Mouse (Mus musculus) kidney, embryonic 15.5 days (tissue): Measurements from ENCODE around the gene Cox17. TPM values are rescaled to one million over a fixed set of nuclear protein-coding genes. Genes with fewer than 3 reads are reported as not detected.

Experiments
- ATAC-seq: fragments of 200-750 bp; cut with Nextera tagmentation; replicated peaks from 2 replicates; pipeline ENCODE4 v1.8.0; 2017; ENCODE audit warnings: moderate TSS enrichment; ENCODE audit not compliant: low FRiP score
- H3K27ac ChIP-seq: fragments of 300-500 bp; sonication (generic); 2 replicates; pipeline ENCODE4 v1.5.1; 2015; ENCODE audit warnings: mild to moderate bottlenecking, inconsistent platforms
- H3K27me3 ChIP-seq: fragments of 300-500 bp; sonication (generic); 2 replicates; pipeline ENCODE4 v1.6.1; 2015; ENCODE audit warnings: inconsistent platforms
- H3K36me3 ChIP-seq: fragments of 300-500 bp; sonication (generic); 2 replicates; pipeline ENCODE4 v1.6.1; 2015; ENCODE audit warnings: inconsistent platforms
- H3K4me1 ChIP-seq: fragments of 300-500 bp; sonication (generic); 2 replicates; pipeline ENCODE4 v1.6.1; 2015; ENCODE audit warnings: inconsistent platforms
- H3K4me2 ChIP-seq: fragments of 300-500 bp; sonication (generic); 2 replicates; pipeline ENCODE4 v1.6.1; 2015; ENCODE audit warnings: moderate library complexity, mild to moderate bottlenecking, inconsistent platforms
- H3K4me3 ChIP-seq: fragments of 300-500 bp; sonication (generic); replicated peaks from 2 replicates; pipeline ENCODE4 v1.5.1; 2015; ENCODE audit warnings: mild to moderate bottlenecking, inconsistent platforms
- H3K9ac ChIP-seq: fragments of 300-500 bp; sonication (generic); 2 replicates; pipeline ENCODE4 v1.6.1; 2015; ENCODE audit warnings: mild to moderate bottlenecking, inconsistent platforms
- H3K9me3 ChIP-seq: fragments of 300-500 bp; sonication (generic); replicated peaks from 2 replicates; pipeline ENCODE4 v1.6.1; 2016; ENCODE audit warnings: inconsistent platforms
- WGBS: fragments of 180-500 bp; shearing (Covaris S2); methylation state at CpG from one replicate; pipeline ENCODE4 v1.1.7; 2015; ENCODE audit warnings: mixed read lengths; 5-methylcytosine and 5-hydroxymethylcytosine counted together
- polyA plus RNA-seq: library from polyadenylated mRNA; unstranded; fragments of >200 nt; fragmentation: Nextera tagmentation; extraction: Ambion mirVana; gene quantifications from 2 replicates; pipeline ENCODE4 v1.2.1, GENCODE M21; 2015

The Cox17 gene
- 167 and 189 TPM in 2 replicates for polyA plus RNA-seq

DNA sequence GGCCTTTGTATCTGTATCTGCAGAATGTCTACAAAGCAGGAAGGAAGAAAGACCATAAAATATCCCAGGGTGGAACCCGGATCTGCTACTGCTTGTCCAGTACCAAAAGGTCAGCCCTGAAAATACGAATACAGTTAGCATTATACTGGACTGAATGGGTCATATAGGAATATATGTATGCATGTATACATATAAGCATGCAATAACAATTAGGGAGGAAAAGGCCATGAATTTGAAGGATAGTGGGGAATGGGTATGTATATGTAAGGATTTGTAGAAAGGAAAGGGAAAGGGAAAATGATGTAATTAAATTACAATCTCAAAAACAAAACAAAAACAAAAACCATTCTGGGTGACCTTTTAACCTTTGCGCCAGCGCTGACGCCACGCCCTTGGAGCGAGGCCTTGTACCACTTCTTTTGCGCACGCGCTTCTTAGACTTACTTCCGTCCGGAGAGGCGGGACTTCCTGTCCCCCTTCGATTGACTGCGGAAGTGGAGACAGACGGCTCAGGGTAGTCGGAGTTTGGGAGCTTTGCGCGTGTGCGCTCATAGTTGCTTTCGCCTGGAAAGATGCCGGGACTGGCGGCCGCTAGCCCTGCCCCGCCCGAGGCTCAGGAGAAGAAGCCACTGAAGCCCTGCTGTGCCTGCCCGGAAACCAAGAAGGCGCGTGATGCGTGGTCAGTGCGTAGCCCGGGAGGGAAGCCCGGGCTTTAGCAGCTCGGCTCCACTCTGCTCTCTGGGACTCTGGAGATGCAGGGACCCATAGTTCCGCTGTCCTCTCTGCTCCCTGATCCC is at the start of gene Cox17, which contains the start of gene Gm21987:
TSS of gene Cox17 (plus strand) at position 463 of the 797 bp plus-strand sequence.
TSS of gene Gm21987 (plus strand) at position 512 of the 797 bp plus-strand sequence.
- Histone ChIP-seq H3K4me1 (peaks cover 22% of the 10 kb centered on the region), H3K4me3 (peak within 1 kb of the TSS; percentile 90), H3K36me3 (peaks cover 28% of the 10 kb centered on the region), H3K27me3 (no peaks in the 10 kb centered on the region), H3K4me2 (peak within 1 kb of the TSS; percentile 63), H3K9ac (peak within 1 kb of the TSS; percentile 86), H3K9me3 (no peaks in the 10 kb centered on the region), H3K27ac (peak within 1 kb of the TSS; percentile 96)
- ATAC-seq: peak; percentile 97
- WGBS: 3% methylated on average over 35 of the region's 35 CpGs

DNA sequence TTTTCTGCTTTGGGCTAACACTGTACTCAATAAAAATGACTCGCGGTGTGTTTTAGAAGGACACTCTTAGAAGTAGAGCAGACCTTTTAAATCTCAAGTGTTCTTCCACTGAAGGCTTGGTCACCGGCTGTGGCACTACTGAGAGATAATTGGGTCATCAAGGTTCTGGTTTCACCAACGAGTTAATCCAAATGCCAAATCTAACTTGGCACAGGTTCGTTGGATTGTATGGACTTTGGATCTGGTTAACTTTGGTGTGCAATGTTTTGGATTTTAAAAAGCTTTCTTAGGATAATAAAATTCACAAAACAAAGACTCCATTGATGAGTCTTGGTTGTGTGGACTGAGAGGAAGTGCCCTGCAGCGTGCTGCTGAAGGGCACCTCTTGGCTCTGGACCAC is 48.4 kb upstream of the Cox17 start:
- WGBS: 82% methylated on average over 6 of the region's 6 CpGs
- no peaks in the 10 kb centered on the region for H3K27me3 ChIP-seq

DNA sequence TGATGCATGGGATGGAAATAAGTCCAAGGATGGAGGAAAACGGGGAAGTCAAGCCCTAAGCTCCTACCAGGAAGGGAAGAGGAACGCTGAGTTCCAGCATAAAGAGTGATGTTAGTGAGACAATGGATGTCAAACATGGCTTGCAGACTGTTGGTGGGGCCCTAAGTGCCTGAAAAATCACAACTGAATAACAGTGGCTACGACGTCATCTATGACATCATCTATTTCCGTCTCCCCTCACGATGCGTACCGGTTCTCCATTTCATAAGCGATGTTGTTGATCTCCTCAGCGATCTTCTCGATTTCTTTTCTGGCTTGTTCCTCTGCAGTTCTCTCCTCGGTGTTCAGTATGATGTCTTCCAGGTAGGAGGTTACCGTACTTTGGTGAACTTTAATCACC is 44.4 kb upstream of the Cox17 start:
- Histone ChIP-seq H3K4me2 (no peak overlapping the region), H3K4me3 (no peak overlapping the region), H3K4me1 (peaks cover 20% of the 10 kb centered on the region), H3K9ac (no peak overlapping the region), H3K36me3 (no peaks in the 10 kb centered on the region), H3K9me3 (no peaks in the 10 kb centered on the region), H3K27me3 (0 out of 2 replicates have a peak, but pooled peaks cover 3% of the 10 kb centered on the region), H3K27ac (no peak overlapping the region)
- 90% methylated on average over 13 of the region's 13 CpGs for WGBS
- ATAC-seq: no peak

More for the DNA sequence above, 48.4 kb upstream of the Cox17 start:
- Histone ChIP-seq H3K9me3 (no peaks in the 10 kb centered on the region), H3K36me3 (no peaks in the 10 kb centered on the region), H3K9ac (no peak overlapping the region), H3K4me1 (peaks cover 12% of the 10 kb centered on the region), H3K4me3 (no peak overlapping the region), H3K4me2 (no peak overlapping the region), H3K27ac (no peak overlapping the region)
- ATAC-seq: no peak

DNA sequence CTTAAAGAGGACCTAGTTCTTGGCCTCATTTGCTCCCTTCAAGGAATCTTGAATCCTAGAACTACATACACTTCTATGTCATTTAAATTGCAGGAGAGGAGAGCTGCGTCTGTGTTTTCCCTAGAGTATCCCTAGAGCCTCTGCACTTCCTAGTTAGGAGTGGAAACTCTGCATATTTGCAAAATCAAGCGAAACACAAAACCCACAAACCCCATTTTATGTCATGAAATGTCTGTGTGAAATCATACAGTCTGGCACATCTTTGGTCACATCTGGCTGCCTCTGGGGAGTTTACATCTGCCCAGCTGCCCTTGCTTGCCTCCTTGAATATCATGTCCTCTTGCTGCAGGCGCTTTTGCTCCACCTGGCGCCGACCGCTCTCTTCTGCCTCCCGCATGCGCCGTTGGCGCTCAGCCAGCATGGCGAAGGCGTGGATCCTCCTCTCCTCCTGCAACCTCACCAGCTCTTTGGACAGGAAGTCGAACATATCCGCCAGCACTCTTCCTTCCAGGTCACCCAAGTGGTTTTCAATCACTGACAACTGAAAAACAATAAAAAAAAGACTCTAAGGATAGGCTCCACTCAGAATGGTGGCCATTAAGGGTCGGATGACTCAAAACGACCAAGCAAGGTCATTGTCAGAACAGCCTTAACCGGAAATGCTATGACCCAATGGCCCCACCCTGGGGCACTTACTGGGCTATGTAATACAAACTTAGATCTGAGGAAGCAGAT is 42.2 kb upstream of the Cox17 start:
- H3K9me3 ChIP-seq: no peaks in the 10 kb centered on the region
- 0 out of 2 replicates have a peak, but pooled peaks cover 3% of the 10 kb centered on the region for H3K27me3 ChIP-seq
- WGBS: 51% methylated on average over 17 of the region's 17 CpGs
- no peak overlapping the region for H3K27ac ChIP-seq
- H3K4me2 ChIP-seq: peak overlapping the region; percentile 36
- no peak overlapping the region for H3K9ac ChIP-seq
- ATAC-seq: peak; percentile 64
- peaks cover 23% of the 10 kb centered on the region for H3K4me1 ChIP-seq
- H3K36me3 ChIP-seq: no peaks in the 10 kb centered on the region
- H3K4me3 ChIP-seq: no peak overlapping the region; the same call in 1 of the 2 replicates

DNA sequence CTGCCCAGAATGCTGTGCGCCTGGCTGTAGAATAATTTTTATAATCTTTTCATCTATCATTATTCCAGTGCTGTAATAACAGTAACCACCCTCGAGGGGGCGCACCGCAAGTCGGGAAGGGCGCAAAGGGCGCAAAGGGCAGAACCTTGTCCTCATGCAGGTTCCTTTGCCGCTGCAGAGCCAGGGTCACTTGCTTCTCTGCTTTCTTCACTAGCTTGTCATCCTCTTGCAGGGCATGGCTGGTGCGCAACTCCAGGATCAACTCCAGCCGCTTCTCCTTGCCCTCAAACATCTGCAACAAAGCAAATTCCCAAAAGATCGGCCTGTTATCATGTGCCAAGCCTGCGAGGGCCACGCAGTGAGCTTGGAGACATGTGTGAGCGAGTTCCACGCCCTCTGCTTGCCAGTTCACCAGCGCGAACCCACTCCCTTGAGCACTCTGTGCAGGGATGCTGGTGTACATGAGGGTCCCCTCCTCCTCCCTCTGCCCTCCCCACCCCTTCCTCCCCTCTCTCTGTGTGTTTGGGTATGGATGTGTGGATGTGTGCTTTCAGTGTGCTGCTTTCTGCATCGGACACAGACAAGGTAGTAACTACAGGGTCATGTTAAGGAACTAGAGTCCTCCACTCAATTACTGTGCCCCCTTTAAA is 40.1 kb upstream of the Cox17 start:
- ATAC-seq: 0 out of 2 replicates have a peak, but pooled peaks have one; percentile 38

DNA sequence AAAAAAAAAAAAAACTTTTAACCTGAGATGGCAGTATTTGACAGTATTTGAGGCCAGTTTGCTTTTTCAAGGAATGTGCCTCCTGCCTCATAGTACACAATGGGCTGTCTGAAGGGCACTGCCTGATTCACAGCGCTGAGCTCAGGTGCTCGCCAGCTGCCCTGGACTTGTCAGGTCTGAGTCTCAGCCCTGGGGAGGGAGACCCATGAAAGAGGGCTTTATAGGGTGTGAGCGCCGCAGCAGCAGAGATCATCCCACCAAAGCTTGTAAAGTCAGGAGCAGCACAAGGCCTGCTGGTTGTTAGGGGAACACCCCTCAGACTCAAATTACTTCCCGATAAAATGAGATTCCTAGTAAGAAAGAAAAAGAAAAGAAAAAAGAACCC is 39.6 kb upstream of the Cox17 start:
- no peaks in the 10 kb centered on the region for H3K9me3 ChIP-seq
- peaks cover 23% of the 10 kb centered on the region for H3K4me1 ChIP-seq
- no peak for ATAC-seq
- 18% methylated on average over 5 of the region's 5 CpGs for WGBS
- no peak overlapping the region for H3K4me3 ChIP-seq
- H3K36me3 ChIP-seq: no peaks in the 10 kb centered on the region
- H3K27ac ChIP-seq: no peak overlapping the region
- no peak overlapping the region for H3K9ac ChIP-seq
- no peak overlapping the region for H3K4me2 ChIP-seq
- 0 out of 2 replicates have a peak, but pooled peaks cover 3% of the 10 kb centered on the region for H3K27me3 ChIP-seq

More for the DNA sequence above, 40.1 kb upstream of the Cox17 start:
- 0 out of 2 replicates have a peak, but pooled peaks cover 3% of the 10 kb centered on the region for H3K27me3 ChIP-seq
- no peaks in the 10 kb centered on the region for H3K36me3 ChIP-seq
- H3K4me1 ChIP-seq: peaks cover 23% of the 10 kb centered on the region
- H3K4me3 ChIP-seq: no peak overlapping the region
- H3K27ac ChIP-seq: no peak overlapping the region
- 52% methylated on average over 18 of the region's 18 CpGs for WGBS
- H3K4me2 ChIP-seq: no peak overlapping the region
- H3K9me3 ChIP-seq: no peaks in the 10 kb centered on the region
- H3K9ac ChIP-seq: no peak overlapping the region

DNA sequence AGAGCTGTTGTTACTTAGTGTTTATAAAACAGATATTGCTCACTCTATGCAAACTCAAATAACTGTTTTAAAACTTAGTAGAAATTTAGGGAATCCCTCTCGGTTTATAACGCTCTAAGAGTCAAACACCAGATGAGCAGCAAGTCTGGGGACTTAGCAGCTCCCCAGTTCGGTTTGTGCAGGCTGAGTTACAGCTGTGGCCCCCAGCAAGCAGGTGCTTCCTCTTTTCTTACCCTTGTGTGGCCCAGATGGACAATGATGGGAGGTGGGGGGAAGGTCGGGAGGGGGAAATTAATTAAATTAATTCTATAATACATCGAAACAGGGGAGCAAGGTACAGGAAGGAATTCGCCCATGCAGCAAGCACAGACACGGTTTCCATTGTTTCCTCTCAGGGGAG is 39.1 kb upstream of the Cox17 start:
- WGBS: 42% methylated on average over 7 of the region's 7 CpGs
- Histone ChIP-seq H3K4me1 (peaks cover 23% of the 10 kb centered on the region), H3K9me3 (no peaks in the 10 kb centered on the region), H3K27ac (no peak overlapping the region), H3K4me3 (no peak overlapping the region), H3K36me3 (no peaks in the 10 kb centered on the region), H3K27me3 (0 out of 2 replicates have a peak, but pooled peaks cover 3% of the 10 kb centered on the region), H3K4me2 (no peak overlapping the region), H3K9ac (no peak overlapping the region)
- ATAC-seq: no peak

DNA sequence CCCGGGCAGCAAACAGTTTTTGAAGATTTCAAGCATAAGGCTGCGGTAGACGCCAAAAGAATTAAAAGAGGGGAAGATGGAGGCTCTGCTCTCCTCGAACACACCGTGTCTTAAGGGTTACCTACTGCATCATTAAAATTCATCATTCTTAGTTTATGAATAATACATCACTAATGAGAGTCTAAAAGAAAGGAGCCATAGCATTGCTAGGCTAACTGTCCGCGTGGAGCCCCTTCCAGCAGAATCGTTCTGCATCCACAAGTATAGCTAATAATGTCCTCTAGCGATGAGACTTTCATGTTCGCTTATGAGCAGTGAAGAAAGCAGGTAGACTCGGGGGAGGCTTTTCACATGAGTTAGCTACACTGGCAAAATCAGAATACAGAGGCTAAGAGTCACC is 38.6 kb upstream of the Cox17 start:
- Histone ChIP-seq H3K4me1 (peaks cover 23% of the 10 kb centered on the region), H3K27me3 (0 out of 2 replicates have a peak, but pooled peaks cover 3% of the 10 kb centered on the region), H3K27ac (no peak overlapping the region), H3K36me3 (no peaks in the 10 kb centered on the region), H3K4me2 (no peak overlapping the region), H3K9ac (no peak overlapping the region), H3K9me3 (no peaks in the 10 kb centered on the region), H3K4me3 (no peak overlapping the region)
- 86% methylated on average over 11 of the region's 11 CpGs for WGBS
- no peak for ATAC-seq

DNA sequence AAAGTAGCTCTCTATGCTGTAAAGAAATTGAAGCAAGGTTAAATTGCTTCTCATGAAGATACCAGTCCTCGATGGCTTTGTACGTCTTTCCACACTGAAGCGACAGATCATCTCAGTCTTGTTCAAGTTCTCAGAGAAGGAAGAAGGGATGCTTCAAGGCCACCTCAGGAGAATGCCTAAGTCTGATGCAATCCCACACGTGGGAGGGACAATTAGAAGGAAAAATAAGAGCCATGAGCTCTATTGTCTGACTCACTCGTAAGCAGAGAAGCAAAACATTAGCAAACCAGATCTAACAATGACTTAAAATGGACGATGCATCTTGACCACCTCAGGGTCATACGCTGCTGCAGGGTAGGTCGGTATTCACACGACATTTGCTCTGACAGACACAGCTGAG is 28.3 kb upstream of the Cox17 start:
- no peak for ATAC-seq
- H3K27me3 ChIP-seq: no peaks in the 10 kb centered on the region

DNA sequence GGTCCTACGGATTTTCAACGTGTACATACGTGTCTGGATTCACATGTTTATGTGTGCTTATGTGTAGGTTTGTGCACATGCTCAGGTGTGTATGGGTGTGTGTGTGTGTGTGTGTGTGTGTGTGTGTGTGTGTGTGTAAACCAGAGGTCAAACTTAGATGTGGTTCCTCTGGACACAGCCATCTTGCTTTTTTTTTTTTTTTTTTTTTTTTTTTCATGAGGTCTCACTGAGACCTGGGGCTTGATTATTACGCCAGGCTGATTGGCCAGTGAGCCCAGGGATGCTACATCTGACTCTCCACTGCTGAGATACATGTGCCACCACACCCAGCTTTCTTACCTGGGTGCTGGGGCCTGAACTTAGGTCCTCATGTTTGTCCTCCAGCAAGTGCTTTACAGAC is 27.7 kb upstream of the Cox17 start:
- no peaks in the 10 kb centered on the region for H3K4me1 ChIP-seq
- H3K36me3 ChIP-seq: no peaks in the 10 kb centered on the region
- H3K4me2 ChIP-seq: no peak overlapping the region
- ATAC-seq: no peak
- WGBS: 91% methylated on average over 4 of the region's 4 CpGs
- H3K4me3 ChIP-seq: no peak overlapping the region
- H3K27ac ChIP-seq: no peak overlapping the region
- H3K9ac ChIP-seq: no peak overlapping the region
- no peaks in the 10 kb centered on the region; the same call in 1 of the 2 replicates for H3K9me3 ChIP-seq
- no peaks in the 10 kb centered on the region for H3K27me3 ChIP-seq

More for the DNA sequence above, 28.3 kb upstream of the Cox17 start:
- Histone ChIP-seq H3K27ac (no peak overlapping the region), H3K4me3 (no peak overlapping the region), H3K9me3 (no peaks in the 10 kb centered on the region; the same call in 1 of the 2 replicates), H3K36me3 (no peaks in the 10 kb centered on the region), H3K4me2 (no peak overlapping the region), H3K4me1 (no peaks in the 10 kb centered on the region), H3K9ac (no peak overlapping the region)
- WGBS: 71% methylated on average over 9 of the region's 9 CpGs

DNA sequence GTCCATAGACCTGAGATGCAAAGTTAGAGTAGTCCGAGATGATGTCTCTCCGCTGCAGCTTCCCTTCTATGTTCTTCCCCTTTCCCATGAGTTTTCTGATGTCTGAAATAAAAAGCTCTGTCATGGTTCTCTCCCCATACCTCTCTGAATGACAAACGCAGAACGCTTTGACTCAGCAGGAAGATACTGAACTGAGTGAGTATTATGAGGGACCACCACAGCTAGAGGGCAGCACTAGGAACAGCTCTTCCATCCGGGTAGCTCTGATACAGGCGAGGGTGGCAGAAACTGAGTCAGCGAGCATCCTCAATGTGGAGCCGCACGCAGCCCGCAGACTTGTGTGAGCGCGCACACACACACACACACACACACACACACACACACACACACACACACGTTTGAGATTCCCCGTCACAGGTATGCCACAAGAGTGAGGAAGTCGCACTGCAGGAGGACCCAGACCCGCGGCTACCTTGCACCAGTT is 25.3 kb upstream of the Cox17 start:
- no peak overlapping the region for H3K9ac ChIP-seq
- no peaks in the 10 kb centered on the region for H3K27me3 ChIP-seq
- H3K9me3 ChIP-seq: no peaks in the 10 kb centered on the region
- peak overlapping the region; percentile 46 for H3K4me2 ChIP-seq
- H3K36me3 ChIP-seq: no peaks in the 10 kb centered on the region
- no peak overlapping the region for H3K4me3 ChIP-seq
- WGBS: 45% methylated on average over 17 of the region's 17 CpGs
- H3K27ac ChIP-seq: no peak overlapping the region
- no peak for ATAC-seq
- H3K4me1 ChIP-seq: no peaks in the 10 kb centered on the region
